Mouse (Mus musculus): ENCODE results near the gene Olfr1344.
A peak's percentile ranks its signal among the peaks of the same experiment; 100 is the strongest.
"Not testable (repeated sequence)": the region's sequence is repeated elsewhere in the genome, so short reads cannot be mapped to it uniquely, and the experiment has no call there.

Gene Olfr1344

GRCm38 (mm10) chr7:6438388-6438787, at the start of gene Olfr1344:
TSS of gene Olfr1344 (plus strand) at chr7:6438688.
- no peak for DNase-seq (ENCODE audit: low read depth, low spot score)

- no peak for DNase-seq (ENCODE audit: low read depth, low spot score)
These were observed 49.5 kb upstream of the Olfr1344 start for GRCm38 (mm10) chr7:6388971-6389370.

GRCm38 (mm10) chr7:6389449-6389848, 49.0 kb upstream of the Olfr1344 start:
- DNase-seq (ENCODE audit: low read depth, low spot score) = no peak

- peak; percentile 56 for DNase-seq (ENCODE audit: low read depth, low spot score)
These were observed 40.2 kb upstream of the Olfr1344 start, which contains the start of gene Smim17 for GRCm38 (mm10) chr7:6397996-6398975. TSS of gene Smim17 (plus strand) at chr7:6398715.

GRCm38 (mm10) chr7:6410043-6410442, 28.4 kb upstream of the Olfr1344 start, which contains the start of gene Gm20715:
TSS of gene Gm20715 (plus strand) at chr7:6410277.
- DNase-seq (ENCODE audit: low read depth, low spot score) = peak; percentile 97

- no peak for DNase-seq (ENCODE audit: low read depth, low spot score)
These were observed 23.7 kb upstream of the Olfr1344 start for GRCm38 (mm10) chr7:6414626-6415441.

GRCm38 (mm10) chr7:6415442-6415787, 23.1 kb upstream of the Olfr1344 start:
- no peak for DNase-seq (ENCODE audit: low read depth, low spot score)

GRCm38 (mm10) chr7:6419894-6420293, 18.6 kb upstream of the Olfr1344 start:
- DNase-seq (ENCODE audit: low read depth, low spot score) = no peak

- DNase-seq (ENCODE audit: low read depth, low spot score) = no peak
These were observed 9.1 kb upstream of the Olfr1344 start for GRCm38 (mm10) chr7:6429381-6429780.

- no peak for DNase-seq (ENCODE audit: low read depth, low spot score)
These were observed 8.1 kb upstream of the Olfr1344 start for GRCm38 (mm10) chr7:6430342-6430741.

- no peak for DNase-seq (ENCODE audit: low read depth, low spot score)
These were observed 2.7 kb downstream of the Olfr1344 start for GRCm38 (mm10) chr7:6441173-6441572.

GRCm38 (mm10) chr7:6447771-6448170, 9.3 kb downstream of the Olfr1344 start:
- no peak for DNase-seq (ENCODE audit: low read depth, low spot score)

- no peak for DNase-seq (ENCODE audit: low read depth, low spot score)
These were observed 17.4 kb downstream of the Olfr1344 start, which contains the start of gene Olfr1336 for GRCm38 (mm10) chr7:6455868-6456267. TSS of gene Olfr1336 (plus strand) at chr7:6456168.

- DNase-seq (ENCODE audit: low read depth, low spot score) = no peak
These were observed 17.9 kb downstream of the Olfr1344 start for GRCm38 (mm10) chr7:6456399-6456798.

GRCm38 (mm10) chr7:6466951-6467350, 28.5 kb downstream of the Olfr1344 start, which contains the start of gene Olfr1346:
TSS of gene Olfr1346 (plus strand) at chr7:6467101.
- DNase-seq (ENCODE audit: low read depth, low spot score) = no peak

- not testable (repeated sequence) for DNase-seq (ENCODE audit: low read depth, low spot score)
These were observed 39.1 kb downstream of the Olfr1344 start for GRCm38 (mm10) chr7:6477633-6478032.

- DNase-seq (ENCODE audit: low read depth, low spot score) = no peak
These were observed 48.4 kb downstream of the Olfr1344 start, which contains the start of gene Olfr5 for GRCm38 (mm10) chr7:6486841-6487240. TSS of gene Olfr5 (minus strand) at chr7:6486941.

Data from mesoderm, embryonic 11.5 days (tissue).